Mouse (Mus musculus) heart, embryonic 13.5 days (tissue): ENCODE measurements around the gene Strip2. TPM values are rescaled to one million over a fixed set of nuclear protein-coding genes. Genes with fewer than 3 reads are reported as not detected.

ENCODE experiments used
- ATAC-seq: fragments of 200-750 bp; cut with Nextera tagmentation; 2 replicates; pipeline ENCODE4 v1.8.0; 2017; ENCODE audit warnings: moderate TSS enrichment; ENCODE audit not compliant: insufficient number of reproducible peaks, low FRiP score, low TSS enrichment; ENCODE audit errors: extremely low read depth
- H3K27ac ChIP-seq: fragments of 300-500 bp; sonication (generic); replicated peaks from 2 replicates; pipeline ENCODE4 v1.5.1; 2015; ENCODE audit warnings: moderate library complexity, mild to moderate bottlenecking, inconsistent platforms
- H3K27me3 ChIP-seq: fragments of 300-500 bp; sonication (generic); replicated peaks from 2 replicates; pipeline ENCODE4 v1.6.1; 2015; ENCODE audit warnings: mild to moderate bottlenecking, inconsistent platforms
- H3K36me3 ChIP-seq: fragments of 300-500 bp; sonication (generic); 2 replicates; pipeline ENCODE4 v1.6.1; 2015; ENCODE audit warnings: mild to moderate bottlenecking, inconsistent platforms
- H3K4me1 ChIP-seq: fragments of 300-500 bp; sonication (generic); 2 replicates; pipeline ENCODE4 v1.6.1; 2015; ENCODE audit warnings: inconsistent platforms
- H3K4me2 ChIP-seq: fragments of 300-500 bp; sonication (generic); 2 replicates; pipeline ENCODE4 v1.6.1; 2015; ENCODE audit warnings: inconsistent platforms, mild to moderate bottlenecking, moderate library complexity
- H3K4me3 ChIP-seq: fragments of 300-500 bp; sonication (generic); 2 replicates; pipeline ENCODE4 v1.5.1; 2015; ENCODE audit warnings: moderate library complexity, mild to moderate bottlenecking, inconsistent platforms
- H3K9ac ChIP-seq: fragments of 300-500 bp; sonication (generic); 2 replicates; pipeline ENCODE4 v1.6.1; 2015; ENCODE audit warnings: inconsistent platforms, mild to moderate bottlenecking, moderate library complexity
- H3K9me3 ChIP-seq: fragments of 300-500 bp; sonication (generic); 2 replicates; pipeline ENCODE4 v1.6.1; 2016; ENCODE audit warnings: inconsistent platforms
- WGBS: fragments of 180-500 bp; shearing (Covaris S2); methylation state at CpG from one replicate; pipeline ENCODE4 v1.1.7; 2015; ENCODE audit warnings: mixed read lengths; 5-methylcytosine and 5-hydroxymethylcytosine counted together
- polyA plus RNA-seq: library from polyadenylated mRNA; unstranded; fragments of >200 nt; fragmentation: Nextera tagmentation; extraction: Ambion mirVana; gene quantifications from 2 replicates; pipeline ENCODE4 v1.2.1, GENCODE M21; 2015

Strip2 gene
- polyA plus RNA-seq, 1 experiment from 2014 or later: 37.4 TPM

DNA sequence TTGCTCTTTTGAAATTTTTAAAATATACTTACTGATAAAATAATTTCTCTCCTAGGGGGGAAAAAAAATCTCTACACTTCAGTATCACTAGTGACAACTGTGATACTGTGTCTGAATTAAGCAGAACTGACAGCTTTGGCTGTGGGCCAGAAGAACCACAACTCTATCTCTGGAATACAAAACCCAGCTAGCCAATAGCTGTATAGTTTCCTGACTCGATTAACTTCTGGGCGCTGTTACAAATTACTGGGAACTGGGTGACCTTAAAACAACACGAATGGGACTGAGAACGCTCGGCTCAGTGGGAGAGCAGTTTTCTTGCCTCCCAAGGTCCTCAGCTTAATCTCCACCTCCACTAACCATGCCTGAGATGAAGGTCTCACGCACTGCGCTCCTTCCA, 51.1 kb downstream of the Strip2 start:
- H3K4me1 ChIP-seq: peaks cover 8% of the 10 kb centered on the region
- H3K27me3 ChIP-seq: no peaks in the 10 kb centered on the region
- H3K4me3 ChIP-seq: no peak overlapping the region
- H3K4me2 ChIP-seq: no peak overlapping the region
- 44% methylated on average over 7 of the region's 7 CpGs for WGBS
- H3K36me3 ChIP-seq: no peaks in the 10 kb centered on the region
- no peak overlapping the region for H3K9ac ChIP-seq
- ATAC-seq: no peak
- H3K9me3 ChIP-seq: no peaks in the 10 kb centered on the region
- H3K27ac ChIP-seq: no peak overlapping the region

DNA sequence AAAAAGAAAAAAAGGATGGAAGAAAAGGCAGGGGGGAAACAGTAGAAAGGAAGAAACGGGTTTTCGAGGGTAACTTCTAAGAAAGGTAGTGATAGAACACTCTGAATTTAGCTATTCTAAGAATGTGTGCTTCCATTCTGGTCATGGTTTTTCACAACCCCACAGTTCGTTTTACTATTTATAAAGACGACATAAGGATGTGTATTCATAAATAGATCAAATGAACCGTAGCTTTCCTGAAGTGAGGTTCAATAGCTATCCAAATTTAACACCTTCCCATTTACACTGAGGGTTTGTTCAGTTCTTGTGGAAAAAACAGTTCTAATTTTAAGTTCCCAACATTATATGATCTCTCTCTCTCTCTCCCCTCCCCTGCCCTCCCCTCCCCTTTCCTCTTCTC, 56.5 kb downstream of the Strip2 start:
- 61% methylated on average over 5 of the region's 5 CpGs for WGBS
- Histone ChIP-seq H3K9me3 (no peaks in the 10 kb centered on the region), H3K4me1 (peaks cover 2% of the 10 kb centered on the region; the same call in 1 of the 2 replicates), H3K4me3 (no peak overlapping the region), H3K4me2 (no peak overlapping the region), H3K27me3 (no peaks in the 10 kb centered on the region), H3K27ac (no peak overlapping the region), H3K9ac (no peak overlapping the region), H3K36me3 (no peaks in the 10 kb centered on the region)
- ATAC-seq: no peak

- no peak overlapping the region for H3K9ac ChIP-seq
- no peak overlapping the region for H3K27ac ChIP-seq
- no peaks in the 10 kb centered on the region for H3K27me3 ChIP-seq
- H3K4me1 ChIP-seq: no peaks in the 10 kb centered on the region
- no peaks in the 10 kb centered on the region for H3K9me3 ChIP-seq
- no peak overlapping the region for H3K4me3 ChIP-seq
- no peak overlapping the region for H3K4me2 ChIP-seq
- H3K36me3 ChIP-seq: no peaks in the 10 kb centered on the region
- WGBS: 55% methylated on average over 8 of the region's 8 CpGs
- no peak for ATAC-seq
These were observed 58.0 kb downstream of the Strip2 start for GRCm38 (mm10) chr6:29974836-29975235.

DNA sequence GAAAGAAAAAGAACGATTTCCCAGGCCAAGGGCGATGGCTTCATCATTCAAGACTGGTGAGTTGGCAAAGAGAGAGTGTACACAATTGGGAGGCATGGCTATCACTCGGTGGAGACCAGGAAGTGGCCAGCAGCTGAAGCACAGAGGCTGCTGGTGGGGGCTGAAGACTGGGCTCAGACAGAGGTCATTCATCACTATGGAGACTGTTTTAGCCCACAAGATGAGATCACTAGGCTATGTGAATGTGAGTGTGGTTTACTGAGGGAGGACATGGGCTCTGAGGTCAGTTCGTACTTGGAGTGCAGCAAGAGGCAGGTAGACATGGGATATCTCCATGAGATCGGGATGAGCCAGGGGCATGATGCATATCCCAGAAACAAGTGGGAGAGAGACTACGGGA, 63.6 kb downstream of the Strip2 start:
- no peak for ATAC-seq

GRCm38 (mm10) chr6:29981797-29982196, 65.0 kb downstream of the Strip2 start:
- Histone ChIP-seq H3K4me1 (peaks cover 3% of the 10 kb centered on the region; the same call in 1 of the 2 replicates), H3K4me3 (no peak overlapping the region), H3K27me3 (peaks cover 4% of the 10 kb centered on the region), H3K9me3 (0 out of 2 replicates have a peak, but pooled peaks cover 3% of the 10 kb centered on the region), H3K27ac (no peak overlapping the region), H3K9ac (no peak overlapping the region), H3K4me2 (no peak overlapping the region), H3K36me3 (no peaks in the 10 kb centered on the region)
- no peak for ATAC-seq

More for the DNA sequence above, 63.6 kb downstream of the Strip2 start:
- H3K4me2 ChIP-seq: no peak overlapping the region
- 77% methylated on average over 6 of the region's 6 CpGs for WGBS
- H3K36me3 ChIP-seq: no peaks in the 10 kb centered on the region
- 0 out of 2 replicates have a peak, but pooled peaks cover 3% of the 10 kb centered on the region for H3K9me3 ChIP-seq
- peaks cover 3% of the 10 kb centered on the region; the same call in 1 of the 2 replicates for H3K4me1 ChIP-seq
- H3K27ac ChIP-seq: no peak overlapping the region
- no peak overlapping the region for H3K9ac ChIP-seq
- H3K4me3 ChIP-seq: no peak overlapping the region
- H3K27me3 ChIP-seq: no peaks in the 10 kb centered on the region

GRCm38 (mm10) chr6:29985058-29985498, 68.3 kb downstream of the Strip2 start:
- 0 out of 2 replicates have a peak, but pooled peaks cover 3% of the 10 kb centered on the region for H3K9me3 ChIP-seq
- H3K36me3 ChIP-seq: no peaks in the 10 kb centered on the region
- peak overlapping the region; percentile 80 for H3K9ac ChIP-seq
- H3K4me3 ChIP-seq: peak overlapping the region; percentile 69
- H3K27ac ChIP-seq: peak overlapping the region; percentile 55
- H3K27me3 ChIP-seq: peaks cover 4% of the 10 kb centered on the region
- ATAC-seq: peak; percentile 65
- WGBS: under 1% methylated on average over 37 of the region's 37 CpGs
- peak overlapping the region; percentile 83 for H3K4me2 ChIP-seq
- H3K4me1 ChIP-seq: peaks cover 3% of the 10 kb centered on the region; the same call in 1 of the 2 replicates

DNA sequence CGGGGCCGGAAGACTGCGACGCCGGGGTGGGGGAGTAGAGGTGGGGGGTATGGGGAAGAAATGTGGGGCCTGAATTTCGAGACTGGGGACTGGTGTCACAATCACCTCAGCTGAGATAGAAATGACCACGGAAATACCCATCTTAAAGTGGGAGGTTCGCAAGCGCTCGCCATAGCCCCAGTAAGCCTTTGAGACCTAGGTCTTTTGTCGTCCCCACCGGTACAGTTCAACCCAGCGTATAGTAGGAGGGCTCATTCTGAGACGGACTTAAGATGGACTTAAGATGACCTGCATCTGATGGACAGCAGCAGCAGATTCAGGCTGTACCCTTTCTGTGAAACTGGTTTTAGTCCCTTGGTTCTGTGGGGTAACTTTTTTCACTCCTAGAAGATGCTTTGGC, 68.7 kb downstream of the Strip2 start:
- WGBS: 1% methylated on average over 14 of the region's 14 CpGs
- Histone ChIP-seq H3K4me2 (peak overlapping the region; percentile 83), H3K27me3 (peaks cover 4% of the 10 kb centered on the region), H3K4me1 (peaks cover 3% of the 10 kb centered on the region; the same call in 1 of the 2 replicates), H3K27ac (peak overlapping the region; percentile 55), H3K9ac (peak overlapping the region; percentile 80), H3K36me3 (no peaks in the 10 kb centered on the region), H3K9me3 (0 out of 2 replicates have a peak, but pooled peaks cover 3% of the 10 kb centered on the region), H3K4me3 (peak overlapping the region; percentile 69)
- no peak for ATAC-seq

GRCm38 (mm10) chr6:29985986-29986385, 69.2 kb downstream of the Strip2 start:
- no peak overlapping the region for H3K27ac ChIP-seq
- H3K9me3 ChIP-seq: 0 out of 2 replicates have a peak, but pooled peaks cover 3% of the 10 kb centered on the region
- H3K4me2 ChIP-seq: peak overlapping the region; percentile 83
- no peaks in the 10 kb centered on the region for H3K36me3 ChIP-seq
- no peak overlapping the region for H3K9ac ChIP-seq
- no peak; the same call in 1 of the 2 replicates for ATAC-seq
- peak overlapping the region; percentile 69; the same call in 1 of the 2 replicates for H3K4me3 ChIP-seq
- peaks cover 4% of the 10 kb centered on the region for H3K27me3 ChIP-seq
- whole genome bisulfite sequencing: 47% methylated on average over 6 of the region's 6 CpGs
- H3K4me1 ChIP-seq: peaks cover 3% of the 10 kb centered on the region; the same call in 1 of the 2 replicates

DNA sequence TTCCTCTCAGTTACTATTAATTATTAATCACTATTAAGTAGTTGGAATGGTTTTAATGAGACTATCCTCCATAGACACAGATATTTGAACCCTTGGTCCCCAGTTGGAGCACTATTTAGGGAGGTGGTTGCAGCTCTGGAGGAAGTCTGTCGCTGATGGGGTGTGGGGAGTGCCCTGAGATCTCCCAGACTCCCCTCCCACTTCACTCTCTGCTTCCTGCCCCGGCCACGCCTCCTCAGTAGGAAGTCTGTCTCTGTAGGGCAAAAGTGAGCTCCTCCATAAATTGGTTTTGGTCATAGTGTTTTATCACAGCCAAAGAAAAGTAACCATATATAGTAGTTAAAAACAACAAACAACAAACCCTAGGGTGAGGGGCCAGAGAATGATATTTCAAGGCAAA, 70.4 kb downstream of the Strip2 start:
- Histone ChIP-seq H3K36me3 (no peaks in the 10 kb centered on the region), H3K27ac (no peak overlapping the region), H3K9ac (no peak overlapping the region), H3K4me2 (no peak overlapping the region), H3K9me3 (0 out of 2 replicates have a peak, but pooled peaks cover 3% of the 10 kb centered on the region), H3K4me1 (peaks cover 7% of the 10 kb centered on the region; the same call in 1 of the 2 replicates), H3K27me3 (peaks cover 4% of the 10 kb centered on the region), H3K4me3 (no peak overlapping the region)
- 43% methylated on average over 3 of the region's 3 CpGs for WGBS
- no peak for ATAC-seq

GRCm38 (mm10) chr6:29998140-29998539, 81.3 kb downstream of the Strip2 start:
- Histone ChIP-seq H3K9ac (no peak overlapping the region), H3K36me3 (no peaks in the 10 kb centered on the region), H3K4me3 (no peak overlapping the region), H3K4me2 (no peak overlapping the region), H3K9me3 (no peaks in the 10 kb centered on the region), H3K27me3 (no peaks in the 10 kb centered on the region), H3K4me1 (peaks cover 5% of the 10 kb centered on the region; the same call in 1 of the 2 replicates), H3K27ac (no peak overlapping the region)
- 67% methylated on average over 9 of the region's 9 CpGs for WGBS
- ATAC-seq: no peak

- Histone ChIP-seq H3K4me3 (no peak overlapping the region), H3K4me2 (no peak overlapping the region), H3K9ac (no peak overlapping the region), H3K9me3 (no peaks in the 10 kb centered on the region), H3K4me1 (peaks cover 5% of the 10 kb centered on the region; the same call in 1 of the 2 replicates), H3K27ac (no peak overlapping the region), H3K27me3 (no peaks in the 10 kb centered on the region), H3K36me3 (no peaks in the 10 kb centered on the region)
- no peak for ATAC-seq
- WGBS: 63% methylated on average over 4 of the region's 4 CpGs
These were observed 82.0 kb downstream of the Strip2 start for GRCm38 (mm10) chr6:29998771-29999170.

DNA sequence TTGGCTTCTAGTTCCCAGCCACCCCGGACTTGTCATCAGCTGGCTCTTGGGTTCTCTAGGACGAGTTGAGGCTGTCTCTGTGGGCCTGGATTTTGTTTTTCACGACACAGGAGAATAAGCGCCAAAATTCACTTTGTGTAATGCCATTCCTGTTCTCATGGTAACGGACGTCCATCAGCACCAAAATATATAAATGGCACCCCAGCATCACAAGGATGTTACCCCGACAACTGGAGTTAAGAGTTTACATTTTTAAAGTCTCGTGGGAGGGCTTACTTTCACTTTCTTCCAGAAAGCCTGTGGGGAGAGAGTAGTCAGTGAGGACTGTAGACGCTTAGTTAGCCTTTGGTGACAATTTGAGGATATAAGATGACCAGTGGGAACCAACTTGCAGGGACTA, 85.8 kb downstream of the Strip2 start:
- Histone ChIP-seq H3K9me3 (0 out of 2 replicates have a peak, but pooled peaks cover 3% of the 10 kb centered on the region), H3K4me3 (no peak overlapping the region), H3K4me1 (no peaks in the 10 kb centered on the region), H3K4me2 (no peak overlapping the region), H3K27me3 (no peaks in the 10 kb centered on the region), H3K9ac (no peak overlapping the region), H3K27ac (no peak overlapping the region), H3K36me3 (no peaks in the 10 kb centered on the region)
- WGBS: 68% methylated on average over 9 of the region's 9 CpGs
- no peak for ATAC-seq
